Mouse (Mus musculus) spleen, postnatal 36 days (tissue): ENCODE data around the gene Ctc1.

Experiments
- DNase-seq, 2 experiments: peaks; one replicate each; pipeline ENCODE4 v3.0.0; 2022; ENCODE audit warnings: low spot score in 2 of 2, mixed read lengths in 1 of 2

Ctc1 gene

GRCm38 (mm10) chr11:69048151-69048550, 32.4 kb downstream of the Ctc1 start:
- no peak for DNase-seq

- no peak for DNase-seq
These were observed 35.0 kb downstream of the Ctc1 start for GRCm38 (mm10) chr11:69050748-69051147.

DNA sequence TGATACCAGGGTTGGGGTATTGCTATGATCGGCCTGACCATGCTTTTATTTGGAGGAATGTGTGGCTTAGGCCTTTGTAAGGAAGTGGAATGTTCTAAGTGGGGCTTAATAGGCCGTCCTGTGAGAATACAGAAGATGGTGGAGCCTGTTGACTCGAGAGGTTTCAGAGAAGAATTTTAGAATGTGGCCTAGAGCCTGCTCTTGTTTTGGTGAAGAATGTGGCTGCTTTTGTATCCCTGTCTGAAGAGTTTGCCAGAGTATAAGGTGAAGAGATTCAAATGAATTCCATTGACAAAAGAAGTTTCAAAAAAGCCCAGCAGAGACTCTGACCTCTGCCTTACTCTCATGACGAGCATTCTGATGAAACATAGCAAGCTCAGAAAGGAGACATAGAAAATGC, 36.1 kb downstream of the Ctc1 start:
- no peak for DNase-seq

DNA sequence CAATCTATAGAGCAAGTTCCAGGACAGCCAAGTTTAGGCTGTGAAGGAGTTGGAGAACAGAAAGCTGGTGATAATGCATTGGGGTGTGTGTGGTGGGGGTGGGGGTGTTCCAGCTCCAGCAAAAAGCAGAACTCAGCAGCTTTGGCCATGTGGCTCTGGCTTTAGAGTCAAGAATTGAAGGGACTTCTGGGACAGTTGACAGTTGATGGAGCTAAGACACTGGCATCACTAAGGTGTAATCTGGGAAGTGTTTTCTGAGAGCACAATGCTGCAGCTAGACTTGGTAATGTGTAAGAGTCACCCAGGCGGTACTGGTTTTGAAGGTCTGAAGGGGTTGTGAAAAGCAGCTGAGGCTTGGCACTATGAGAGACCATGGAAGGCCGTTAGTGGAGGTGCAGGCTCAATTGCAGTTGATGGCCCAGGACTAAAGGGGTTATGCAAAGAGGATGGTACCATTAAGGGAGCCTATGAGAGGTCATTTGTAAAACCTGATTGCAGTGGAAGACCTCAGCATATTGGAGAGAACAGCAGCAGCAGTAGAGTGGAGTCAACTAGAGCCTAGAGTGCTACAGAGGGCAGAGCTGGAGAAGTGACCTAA, 37.2 kb downstream of the Ctc1 start:
- DNase-seq = no peak

DNA sequence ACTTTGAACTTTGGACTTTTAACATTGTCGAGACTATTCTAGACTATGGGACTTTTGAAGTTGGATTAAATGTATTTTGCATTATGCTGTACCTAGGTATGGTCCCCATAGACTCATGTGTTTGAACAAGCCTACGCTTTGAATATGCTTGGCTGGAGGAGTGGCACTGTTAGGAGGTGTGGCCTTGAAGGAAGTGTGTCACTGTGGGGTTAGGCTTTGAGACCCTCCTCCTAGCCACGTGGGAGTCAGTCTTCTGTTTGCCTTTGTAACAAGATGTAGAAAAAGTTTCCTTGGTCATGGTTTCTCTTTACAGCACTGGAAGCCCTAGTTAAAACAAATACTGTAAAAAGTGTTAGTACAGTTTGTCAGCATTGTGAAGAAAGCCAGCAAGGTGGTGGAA, 38.1 kb downstream of the Ctc1 start:
- no peak for DNase-seq

- DNase-seq = no peak
These were observed 42.6 kb downstream of the Ctc1 start for GRCm38 (mm10) chr11:69058265-69058664.

DNA sequence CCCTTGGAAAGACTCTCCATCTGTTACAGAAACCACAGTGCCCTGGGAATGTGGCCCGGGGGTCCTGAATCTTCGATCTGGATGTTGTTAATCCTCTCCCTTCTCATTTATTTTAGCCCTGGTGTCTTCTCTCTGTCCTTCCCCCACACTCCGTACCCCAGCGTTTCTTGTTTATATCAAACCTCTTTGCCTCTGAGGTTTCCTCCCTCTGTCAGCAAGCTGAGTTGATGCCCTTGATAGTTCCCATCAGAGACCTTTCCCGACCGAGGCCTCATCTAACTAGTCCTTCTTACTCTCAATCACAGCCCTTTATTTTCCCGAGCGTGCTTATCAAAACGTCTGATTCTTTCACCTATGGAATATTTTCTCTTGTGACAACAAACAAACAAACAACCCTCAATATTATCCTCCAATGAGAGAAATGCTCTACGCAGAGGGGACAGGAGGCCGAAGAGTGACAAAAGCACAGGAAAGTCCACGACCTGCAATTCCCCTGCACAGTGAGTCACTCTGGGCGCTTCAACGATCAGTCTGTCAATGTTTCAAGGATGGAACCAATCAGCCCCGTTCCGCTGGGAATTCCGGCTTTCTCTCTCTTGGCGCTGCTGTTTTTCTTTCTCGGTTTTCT, 43.1 kb downstream of the Ctc1 start:
- no peak for DNase-seq

DNA sequence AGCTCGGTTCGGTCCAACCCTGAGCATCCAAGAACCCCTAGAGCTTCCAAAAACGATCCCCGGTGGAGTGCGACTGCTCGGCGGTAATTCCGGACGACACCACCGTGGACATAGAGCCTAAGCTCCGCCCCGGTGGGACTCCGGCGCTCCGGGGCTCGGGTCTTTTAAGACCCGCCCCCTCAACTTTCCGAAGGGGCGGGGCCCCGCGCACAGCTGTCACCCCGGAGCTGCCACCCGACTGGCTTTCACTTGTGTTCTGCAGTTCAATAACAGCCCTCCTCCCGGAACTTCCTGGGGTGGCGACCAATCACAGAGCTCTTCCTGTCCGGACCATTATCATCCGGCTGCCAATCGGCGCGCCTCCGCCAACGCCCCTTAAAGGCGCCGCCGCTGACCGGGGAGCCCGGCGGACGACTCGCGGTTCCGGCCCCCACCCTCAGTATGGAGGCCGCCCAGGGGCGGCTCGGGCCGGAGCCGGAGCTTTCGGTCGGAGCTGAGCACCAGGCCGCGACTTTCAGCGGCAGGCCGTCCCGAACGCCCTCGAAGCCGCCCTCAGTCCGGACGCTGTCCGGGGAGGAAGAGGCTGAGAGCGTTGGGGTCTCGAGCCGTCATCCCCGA, 43.8 kb downstream of the Ctc1 start, which contains the start of gene Borcs6:
Borcs6 (plus strand) TSS at position 361 of the 618 bp plus-strand sequence.
- DNase-seq = peak; percentile 98

GRCm38 (mm10) chr11:69059975-69060411, 44.3 kb downstream of the Ctc1 start:
- DNase-seq = peak in 1 of 2 experiments; percentile 45

DNA sequence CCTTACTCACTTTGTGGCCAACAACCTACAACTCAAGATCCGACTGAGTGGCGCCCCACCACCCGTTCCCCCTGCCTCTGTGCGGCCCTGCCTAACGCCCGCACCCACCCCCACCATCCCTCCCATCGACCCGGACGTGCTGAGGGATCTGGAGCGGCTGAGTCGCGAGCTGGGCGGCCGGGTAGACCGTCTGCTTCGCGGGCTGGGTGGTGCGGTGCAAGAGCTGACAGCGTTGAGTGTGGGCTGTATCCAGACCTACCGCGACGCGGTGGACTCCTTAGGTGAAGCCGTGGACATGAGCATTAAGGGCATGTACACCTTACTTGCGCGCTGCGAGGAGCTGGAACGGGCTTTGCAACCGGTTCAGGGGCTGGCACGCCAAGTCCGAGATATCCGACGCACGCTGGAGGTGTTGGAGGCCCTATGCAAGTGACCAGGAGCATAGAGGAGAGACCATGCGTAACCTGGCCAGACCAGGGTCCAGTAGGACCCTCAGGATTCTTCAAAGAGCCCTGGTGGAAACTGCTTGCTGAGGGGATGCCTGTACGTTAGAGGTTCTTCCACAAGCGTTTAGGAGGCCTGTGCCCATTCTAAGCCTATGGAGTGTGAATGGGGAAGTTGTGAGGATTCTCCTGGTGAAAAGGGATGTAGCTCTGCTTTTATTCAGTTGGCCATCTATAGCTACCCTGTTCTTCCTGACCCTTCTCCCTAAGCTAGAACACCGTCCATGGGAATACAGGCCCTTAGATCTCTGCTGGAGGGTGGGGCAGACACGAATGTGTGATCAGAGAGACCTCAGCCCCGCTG, 44.9 kb downstream of the Ctc1 start:
- DNase-seq = no peak

DNA sequence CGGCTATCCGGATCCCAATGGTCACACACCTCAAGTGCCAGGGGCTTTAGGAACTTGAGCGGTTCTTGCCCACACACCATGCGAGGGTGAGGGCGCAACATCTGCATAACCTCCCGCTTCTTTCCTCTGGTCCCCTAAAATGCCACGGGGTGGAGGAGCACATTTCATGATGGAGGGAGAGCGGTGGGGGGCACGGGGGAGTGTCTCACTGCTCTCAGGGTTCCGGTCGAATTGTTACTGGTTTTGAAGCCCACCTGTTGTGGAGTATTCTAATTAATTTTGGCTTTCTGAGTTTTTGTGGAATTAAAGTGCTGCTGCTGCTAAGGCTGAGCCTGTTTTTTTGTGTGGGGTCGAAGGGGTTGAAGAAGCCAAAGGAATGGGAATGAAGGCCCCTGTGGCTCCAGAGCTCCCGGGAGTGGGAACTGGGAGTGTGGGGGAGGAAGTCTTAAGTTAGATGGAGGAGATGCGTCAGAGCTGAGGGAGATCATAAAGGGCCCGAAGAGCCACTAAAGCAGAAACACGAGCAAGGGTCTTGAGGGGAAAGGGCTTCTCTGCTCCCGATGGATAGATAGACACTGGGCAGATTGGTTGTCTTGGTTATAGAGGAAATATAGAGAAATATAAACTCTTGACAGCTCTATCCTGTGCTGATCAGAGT, 45.7 kb downstream of the Ctc1 start:
- no peak for DNase-seq

- peak; percentile 70 to 81 for DNase-seq
These were observed 46.6 kb downstream of the Ctc1 start for GRCm38 (mm10) chr11:69062194-69062760.

DNA sequence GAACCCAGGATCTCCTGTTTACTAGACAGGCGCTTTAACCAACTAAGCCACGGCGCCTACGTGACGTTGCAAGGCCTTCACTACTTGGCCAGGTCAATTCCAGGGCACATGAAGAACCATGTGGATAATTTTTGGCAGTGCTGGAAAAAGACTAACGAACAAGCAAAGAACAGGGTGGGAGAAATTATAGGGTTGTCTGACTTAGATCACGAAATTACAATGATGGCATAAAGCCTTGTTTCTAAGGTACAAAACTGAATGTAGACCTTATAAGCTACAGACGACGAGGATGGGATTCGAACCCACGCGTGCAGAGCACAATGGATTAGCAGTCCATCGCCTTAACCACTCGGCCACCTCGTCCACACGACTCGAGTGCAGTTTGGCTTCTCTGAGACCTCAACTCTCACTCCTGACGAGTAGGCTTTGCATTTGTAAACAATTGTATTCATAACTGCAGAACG, 47.1 kb downstream of the Ctc1 start:
- DNase-seq = peak; percentile 92 to 95

DNA sequence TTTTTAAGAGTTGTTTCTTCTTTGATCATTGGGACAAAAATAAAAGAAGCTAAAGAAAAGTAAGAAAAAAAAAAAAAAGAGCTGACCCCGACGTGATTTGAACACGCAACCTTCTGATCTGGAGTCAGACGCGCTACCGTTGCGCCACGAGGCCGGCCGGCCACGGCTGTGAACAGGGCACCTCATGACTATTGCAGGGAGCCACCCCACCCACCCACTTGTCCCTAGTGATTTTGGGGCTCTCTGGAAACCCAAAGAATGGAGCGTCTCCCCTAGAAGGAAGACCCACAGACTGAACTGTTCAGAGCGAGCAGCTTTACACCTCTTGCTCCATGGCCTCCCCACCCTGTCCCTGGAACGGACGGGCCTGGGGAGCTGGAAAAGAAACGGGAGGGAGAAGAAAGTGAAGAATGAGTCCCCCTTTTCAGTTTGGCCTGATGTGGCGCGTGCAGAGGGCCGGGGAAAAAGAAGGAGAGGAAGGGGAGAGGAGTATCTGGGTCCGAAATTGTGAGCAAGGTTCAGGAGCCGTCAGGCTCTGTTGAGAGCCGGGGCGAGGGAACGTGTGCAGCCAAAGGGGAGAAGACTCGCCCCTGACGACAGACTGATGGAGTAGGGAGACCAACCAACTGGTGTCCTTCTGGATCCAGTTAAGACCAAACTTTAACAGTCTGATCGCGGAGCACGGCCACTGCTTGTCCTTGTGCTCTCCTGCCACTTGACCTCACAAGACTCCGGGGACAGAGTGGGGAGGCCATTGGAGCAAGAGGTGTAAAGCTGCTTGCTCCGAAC, 47.9 kb downstream of the Ctc1 start:
- DNase-seq = peak; percentile 67 to 68

- no peak for DNase-seq
These were observed 48.8 kb downstream of the Ctc1 start for GRCm38 (mm10) chr11:69064259-69065133.

GRCm38 (mm10) chr11:69065394-69065925, 49.7 kb downstream of the Ctc1 start:
- DNase-seq = no peak

DNA sequence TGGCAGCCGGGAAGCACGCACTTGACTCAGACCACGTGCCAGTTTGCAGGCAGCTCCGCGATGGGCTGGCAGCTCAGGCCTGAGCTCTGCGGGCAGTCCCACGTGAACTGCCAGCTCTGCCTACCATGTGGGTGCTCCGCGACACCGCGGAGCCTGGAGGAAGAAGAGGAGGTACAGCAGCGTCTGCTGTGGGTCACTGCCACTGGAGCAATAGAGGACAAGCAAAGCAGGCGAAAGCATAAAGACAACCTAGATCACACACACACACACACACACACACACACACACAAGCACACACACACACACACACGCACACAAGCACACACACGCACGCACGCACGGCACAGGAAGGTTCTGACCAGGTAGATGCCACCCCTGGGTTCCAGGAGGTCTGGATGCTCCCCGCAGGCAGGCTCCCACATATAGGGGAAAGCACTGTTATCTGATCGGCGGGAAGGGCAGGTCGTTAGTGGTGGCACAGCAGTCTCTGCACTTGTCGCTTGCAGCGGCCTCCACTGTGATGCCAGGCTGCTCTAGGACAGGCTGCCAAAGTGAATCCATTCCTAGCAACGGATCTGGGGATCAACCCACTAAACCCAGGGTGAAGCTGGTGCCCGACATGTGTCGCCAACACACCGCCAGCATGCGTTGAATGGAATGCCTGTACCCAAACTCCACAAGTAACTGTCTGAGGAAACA, 50.6 kb downstream of the Ctc1 start:
- peak in 1 of 2 experiments; percentile 31 for DNase-seq

GRCm38 (mm10) chr11:69066956-69067355, 51.2 kb downstream of the Ctc1 start:
- DNase-seq = peak; percentile 76 to 85

- no peak for DNase-seq
These were observed 51.9 kb downstream of the Ctc1 start for GRCm38 (mm10) chr11:69067601-69068000.
